Mouse (Mus musculus) kidney, postnatal 4 days (tissue): ENCODE measurements around the gene Crtc3.
A peak's percentile ranks its signal among the peaks of the same experiment; 100 is the strongest.

ENCODE experiments used
- DNase-seq, 2 experiments: peaks; one replicate each; pipeline ENCODE4 v3.0.0; 2021; ENCODE audit warnings: mixed read lengths in 2 of 2

Gene Crtc3

GRCm38 (mm10) chr7:80589054-80589746 lies 99.5 kb downstream of the Crtc3 start:
- no peak for DNase-seq

GRCm38 (mm10) chr7:80587684-80588083 lies 101.0 kb downstream of the Crtc3 start:
- peak; percentile 40 to 56 for DNase-seq

GRCm38 (mm10) chr7:80586681-80587660 lies 101.7 kb downstream of the Crtc3 start:
- DNase-seq: peak; percentile 37 to 67

GRCm38 (mm10) chr7:80586161-80586560 lies 102.5 kb downstream of the Crtc3 start:
- DNase-seq: peak in 1 of 2 experiments; percentile 20

GRCm38 (mm10) chr7:80585380-80585779 lies 103.3 kb downstream of the Crtc3 start:
- DNase-seq: no peak

GRCm38 (mm10) chr7:80583981-80584380 lies 104.7 kb downstream of the Crtc3 start:
- DNase-seq: peak; percentile 71 to 79

- peak; percentile 68 to 77 for DNase-seq
Observed at GRCm38 (mm10) chr7:80582821-80583451, 105.7 kb downstream of the Crtc3 start.

GRCm38 (mm10) chr7:80580368-80580767 lies 108.3 kb downstream of the Crtc3 start:
- DNase-seq: peak; percentile 57 to 69

- DNase-seq: no peak
Observed at GRCm38 (mm10) chr7:80577417-80577980, 111.2 kb downstream of the Crtc3 start.

GRCm38 (mm10) chr7:80576626-80577025 lies 112.1 kb downstream of the Crtc3 start:
- DNase-seq: no peak

GRCm38 (mm10) chr7:80575750-80576149 lies 112.9 kb downstream of the Crtc3 start:
- no peak for DNase-seq

GRCm38 (mm10) chr7:80573076-80573475 lies 115.6 kb downstream of the Crtc3 start:
- no peak for DNase-seq

- DNase-seq: no peak
Observed at GRCm38 (mm10) chr7:80567982-80568381, 120.7 kb downstream of the Crtc3 start.

- no peak for DNase-seq
Observed at GRCm38 (mm10) chr7:80561931-80562330, 126.7 kb downstream of the Crtc3 start.

GRCm38 (mm10) chr7:80561271-80561670 lies 127.4 kb downstream of the Crtc3 start:
- no peak for DNase-seq

GRCm38 (mm10) chr7:80558572-80558971 lies 130.1 kb downstream of the Crtc3 start:
- peak in 1 of 2 experiments; percentile 38 for DNase-seq

- DNase-seq: no peak
Observed at GRCm38 (mm10) chr7:80558101-80558500, 130.6 kb downstream of the Crtc3 start.

- no peak for DNase-seq
Observed at GRCm38 (mm10) chr7:80557161-80557560, 131.5 kb downstream of the Crtc3 start.

- peak; percentile 24 to 27 for DNase-seq
Observed at GRCm38 (mm10) chr7:80556166-80556565, 132.5 kb downstream of the Crtc3 start.

GRCm38 (mm10) chr7:80555146-80555545 lies 133.5 kb downstream of the Crtc3 start:
- no peak for DNase-seq

- DNase-seq: peak; percentile 43 to 67
Observed at GRCm38 (mm10) chr7:80554180-80555021, 134.3 kb downstream of the Crtc3 start.
